Mouse (Mus musculus): ENCODE results near the gene Fndc8.
"Not testable (repeated sequence)": the region's sequence is repeated elsewhere in the genome, so short reads cannot be mapped to it uniquely, and the experiment has no call there.

- not testable (repeated sequence) for TF ChIP-seq HCFC1 (IDR thresholded peaks at IDR 0.05; ENCODE audit: borderline replicate concordance, insufficient read depth, low read length); ZC3H11A (IDR thresholded peaks at IDR 0.05; ENCODE audit: borderline replicate concordance, low read depth, low read length); ZNF384 (IDR thresholded peaks at IDR 0.05; ENCODE audit: low read depth, low read length); CHD2 (IDR thresholded peaks at IDR 0.05; ENCODE audit: low read depth, low read length); MAFK (IDR thresholded peaks at IDR 0.05; ENCODE audit: insufficient read depth, low read depth, low read length)
These were observed 39.2 kb downstream of the Fndc8 start for GRCm38 (mm10) chr11:82931161-82931560.

All from ES-E14 (cell line).